Mouse (Mus musculus): ENCODE measurements at regions not wholly inside any gene's neighbourhood (a gene's known extent, or its start where the extent isn't known, plus 50 kb on each side); places are given as distances from the start of the nearest gene placed in this dataset.
A peak's percentile ranks its signal among the peaks of the same experiment; 100 is the strongest.

DNA sequence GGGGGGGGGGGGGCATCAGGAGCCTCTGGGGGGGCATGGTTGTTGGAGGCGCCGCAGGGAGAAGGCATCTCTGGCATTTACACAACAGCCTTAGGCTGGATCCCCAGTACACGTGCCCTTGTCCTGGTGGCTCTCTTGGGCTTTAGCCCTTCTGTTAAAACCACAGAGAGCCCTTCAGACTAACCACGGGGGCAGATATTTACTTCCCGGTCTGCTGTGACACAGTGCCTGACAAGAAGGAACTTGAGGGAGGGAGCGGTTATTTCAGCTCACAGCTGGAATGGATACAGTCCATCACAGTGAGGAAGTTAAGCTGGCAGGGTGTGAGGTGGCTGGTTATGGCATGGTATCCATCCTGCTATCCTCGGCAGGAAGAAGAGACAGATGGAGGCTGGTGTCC lies 71.0 kb upstream of the Gm11733 start:
- ATAC-seq (replicated peaks; ENCODE audit: poor library complexity): peak; percentile 84

DNA sequence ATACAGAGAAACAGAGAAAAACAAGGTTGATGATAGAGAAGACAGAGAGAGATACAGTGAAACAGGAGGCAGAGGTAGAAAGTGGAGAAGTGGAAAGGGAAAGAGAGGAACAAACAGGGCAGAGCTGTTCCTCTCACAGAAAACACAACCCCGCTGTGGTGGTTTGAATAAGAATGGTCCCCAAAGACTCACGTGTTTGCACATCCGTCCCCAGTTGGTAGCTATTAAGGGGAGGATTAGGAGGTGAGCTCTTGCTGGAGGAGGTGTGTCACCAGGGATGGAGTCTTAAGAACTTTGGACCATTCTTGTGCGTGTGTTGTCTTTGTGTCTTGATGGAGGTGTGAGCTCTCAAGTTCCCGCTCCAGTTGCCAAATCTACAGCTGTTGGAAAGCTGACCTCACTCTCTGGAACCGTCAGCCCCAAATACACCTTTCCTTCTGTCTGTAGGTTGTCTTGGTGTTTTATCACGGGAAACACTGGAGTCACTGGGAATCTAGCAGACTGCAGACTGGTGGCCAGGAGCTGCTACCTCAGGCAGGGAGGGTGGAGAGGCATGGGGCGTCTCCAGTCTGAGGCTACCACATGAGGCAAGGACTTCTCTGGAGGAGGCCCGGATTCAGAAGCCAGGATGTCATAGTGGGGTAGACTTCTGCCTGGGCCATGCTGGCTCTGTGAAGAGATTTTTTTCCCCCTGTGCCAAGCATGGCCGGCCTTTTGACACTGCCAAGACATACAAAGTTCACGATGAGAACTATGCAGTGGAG lies 70.0 kb upstream of the Gm11733 start:
- no peak for ATAC-seq (replicated peaks; ENCODE audit: poor library complexity)

DNA sequence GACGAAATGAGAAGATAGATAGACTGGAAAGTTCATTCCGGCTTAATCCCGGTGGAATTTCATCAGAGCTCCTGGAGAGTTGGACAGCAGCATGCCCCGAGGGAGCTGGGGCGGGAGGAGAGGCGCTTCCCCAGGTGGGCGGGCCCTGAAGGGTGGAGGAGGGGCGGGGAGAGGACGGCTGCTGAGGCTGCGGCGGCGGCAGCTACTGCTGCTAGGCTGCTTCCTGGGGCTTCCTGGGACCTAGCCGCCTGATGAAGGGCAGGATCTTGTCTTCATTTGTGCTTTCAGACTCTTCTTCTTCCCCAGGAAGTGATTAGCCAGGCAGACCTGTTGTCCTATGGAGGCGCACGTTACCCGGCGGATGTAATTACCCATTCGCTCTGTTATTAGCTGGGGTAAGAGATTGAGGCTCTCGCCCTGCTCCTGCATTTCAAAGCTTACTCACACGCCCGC lies 69.3 kb upstream of the Gm11733 start:
- ATAC-seq (replicated peaks; ENCODE audit: poor library complexity): no peak; the same call in 1 of the 2 replicates

DNA sequence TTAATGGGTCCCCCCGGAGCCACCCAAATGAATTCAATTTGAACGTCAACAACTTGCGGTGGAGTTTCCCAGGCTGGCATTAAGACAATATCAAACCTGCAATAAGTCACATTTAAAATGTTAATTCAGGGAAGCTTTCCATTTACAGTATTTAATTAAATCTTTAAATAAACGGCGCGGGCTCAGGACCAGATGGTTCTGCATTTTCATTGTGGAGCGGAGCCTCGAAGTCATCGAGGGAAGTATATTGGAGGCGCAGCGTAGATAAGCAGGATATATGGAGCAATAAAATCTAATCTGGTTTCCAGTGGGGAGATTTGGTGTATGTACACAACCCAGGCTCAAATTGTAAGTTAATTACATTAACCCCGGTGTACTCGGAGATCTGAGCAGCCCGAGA lies 68.7 kb upstream of the Gm11733 start:
- no peak for ATAC-seq (replicated peaks; ENCODE audit: poor library complexity)

DNA sequence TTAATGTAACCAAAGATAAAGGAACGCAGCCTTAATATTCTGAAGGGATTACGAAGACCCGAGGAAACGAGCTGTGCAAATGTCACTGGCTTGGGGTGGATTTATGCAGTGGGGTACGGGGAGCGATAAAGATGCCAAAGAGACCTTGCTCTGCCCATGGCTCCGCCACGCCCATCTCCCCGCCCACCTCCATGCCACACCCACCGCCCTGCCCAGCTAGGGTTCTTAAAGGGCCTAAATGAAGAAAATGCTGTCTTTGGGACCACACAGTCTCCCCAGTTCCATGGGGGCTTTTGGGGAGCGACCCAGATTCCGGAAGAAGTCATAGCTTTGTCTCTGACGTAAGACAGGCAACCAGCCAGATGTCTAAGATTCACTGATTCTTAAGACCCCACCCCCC lies 68.2 kb upstream of the Gm11733 start:
- peak; percentile 49 for ATAC-seq (replicated peaks; ENCODE audit: poor library complexity)

DNA sequence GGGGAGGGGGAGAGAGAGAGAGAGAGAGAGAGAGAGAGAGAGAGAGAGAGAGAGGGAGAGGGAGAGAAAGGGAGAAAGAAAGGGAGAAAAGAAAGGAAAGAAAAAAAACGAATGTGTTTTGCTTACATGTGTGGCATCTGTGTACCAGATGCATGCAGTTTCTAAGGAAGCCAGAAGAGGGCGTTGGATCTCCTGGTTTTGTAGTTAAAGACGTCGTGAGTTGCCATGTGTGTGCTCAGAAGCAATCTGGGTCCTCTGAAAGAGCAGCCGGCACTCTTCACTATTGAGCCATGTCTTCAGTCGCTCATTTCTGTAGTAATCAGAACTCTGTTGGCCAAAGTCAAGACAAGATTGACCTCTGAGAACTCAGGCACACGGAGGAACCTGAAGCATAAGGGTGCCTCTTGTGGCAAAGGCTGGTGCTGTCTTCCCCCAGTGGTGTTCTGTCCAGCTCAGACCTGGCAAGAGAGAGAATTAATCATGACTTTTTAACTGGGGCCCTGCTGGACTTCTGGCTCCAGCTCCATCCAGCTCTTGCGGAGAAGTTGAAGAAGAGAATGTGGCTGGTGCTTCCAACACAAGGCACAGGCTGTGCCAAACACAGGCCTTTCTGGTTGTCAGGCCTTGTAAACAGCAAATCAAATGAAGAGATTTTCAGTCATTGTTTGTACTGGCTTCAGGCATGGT lies 67.0 kb upstream of the Gm11733 start:
- no peak for ATAC-seq (replicated peaks; ENCODE audit: poor library complexity)

DNA sequence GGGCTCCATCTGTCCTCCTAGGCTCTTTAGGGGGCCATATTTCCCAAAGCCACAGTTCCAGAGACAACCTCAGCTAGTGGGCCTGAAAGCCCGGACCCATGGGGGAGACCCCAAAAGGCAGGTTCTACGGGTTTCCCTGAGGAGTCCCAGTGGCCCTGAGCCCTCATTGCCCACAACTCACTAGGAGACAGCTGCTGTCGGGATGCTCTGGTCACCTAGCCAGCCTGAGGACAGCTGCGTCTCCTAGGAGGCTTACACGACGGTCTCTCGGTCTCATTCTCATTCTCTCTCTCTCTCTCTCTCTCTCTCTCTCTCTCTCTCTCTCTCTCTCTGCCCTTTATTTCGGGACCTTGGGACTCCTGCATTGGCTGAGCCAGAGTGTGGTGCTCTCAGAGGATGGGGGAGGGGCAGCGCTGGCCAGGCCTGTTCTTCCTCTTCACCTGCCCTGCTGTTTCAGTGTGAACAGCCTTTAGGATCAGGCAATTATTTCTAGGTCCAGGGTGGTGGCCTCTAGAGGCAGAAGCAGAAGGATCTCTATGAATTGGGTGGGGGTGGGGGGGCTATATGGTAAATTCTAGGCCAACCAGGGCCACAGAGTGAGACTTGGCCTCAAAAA lies 66.1 kb upstream of the Gm11733 start:
- ATAC-seq (replicated peaks; ENCODE audit: poor library complexity): no peak

DNA sequence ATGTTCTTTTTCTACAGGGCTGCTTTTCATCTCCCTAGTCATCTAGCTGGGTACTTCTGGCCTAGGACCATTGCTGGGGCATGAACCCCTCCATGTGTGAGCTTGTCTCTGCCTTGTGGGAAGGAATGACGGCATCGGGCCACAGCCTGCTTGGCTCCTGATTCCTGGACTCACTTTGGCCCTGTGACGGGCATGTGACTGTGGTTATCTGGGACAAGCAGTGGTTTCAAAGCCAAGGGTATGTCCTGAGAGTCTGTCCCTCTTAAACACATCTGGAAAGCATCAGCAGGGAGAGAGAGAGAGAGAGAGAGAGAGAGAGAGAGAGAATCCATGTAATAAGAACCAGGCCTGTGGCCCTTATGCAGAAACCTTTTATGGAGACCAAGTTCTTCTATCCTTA lies 65.2 kb upstream of the Gm11733 start:
- no peak for ATAC-seq (replicated peaks; ENCODE audit: poor library complexity)

DNA sequence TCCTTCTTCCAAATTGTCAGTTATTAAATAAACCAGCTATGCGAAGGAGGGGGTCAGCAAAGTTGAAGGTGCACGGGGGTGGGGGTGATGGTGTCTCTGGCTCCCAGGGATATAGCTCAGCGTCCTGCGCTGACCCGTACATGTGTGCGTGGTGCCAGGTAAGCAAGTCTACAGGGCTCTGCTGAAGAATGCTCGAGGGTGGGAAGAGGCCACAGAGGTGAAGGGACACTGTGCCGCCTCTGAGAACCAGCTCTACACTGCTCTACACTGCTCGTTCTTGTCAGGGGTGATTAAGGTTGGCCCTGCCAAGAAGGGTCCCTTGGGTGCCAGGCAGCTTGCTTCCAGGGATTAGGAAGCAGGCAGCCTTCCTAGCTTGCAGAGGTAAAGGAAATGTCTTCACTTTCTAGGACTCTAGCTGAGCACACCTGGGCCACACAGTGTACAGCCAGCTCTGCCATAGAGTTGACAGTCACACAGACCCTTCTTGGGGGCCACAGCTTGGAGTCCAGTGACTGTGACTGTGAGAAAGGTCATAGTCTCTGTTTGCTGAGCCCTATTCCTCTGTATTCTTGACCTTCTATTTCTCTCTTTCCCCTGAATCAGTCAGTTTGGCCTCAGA lies 64.7 kb upstream of the Gm11733 start:
- no peak for ATAC-seq (replicated peaks; ENCODE audit: poor library complexity)

DNA sequence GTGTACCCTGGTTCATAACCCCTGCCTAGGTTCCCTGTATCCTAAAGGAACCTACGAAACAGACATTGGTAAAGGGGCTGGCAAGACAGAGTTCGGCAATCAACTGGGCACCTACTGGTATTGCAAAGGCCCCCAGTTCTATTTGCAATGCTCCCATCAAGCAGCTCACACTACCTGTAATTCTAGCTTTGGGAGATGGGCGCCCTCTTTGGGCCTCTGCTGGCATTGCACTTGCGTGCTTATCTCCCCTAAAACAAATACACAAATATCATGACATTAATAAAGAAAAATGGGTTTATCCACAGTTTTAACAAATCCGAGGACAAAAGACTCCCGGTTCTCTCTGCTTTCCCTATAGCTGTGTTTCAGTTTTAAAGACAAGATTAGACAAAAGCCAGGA lies 61.5 kb upstream of the Gm11733 start:
- ATAC-seq (replicated peaks; ENCODE audit: poor library complexity): no peak

DNA sequence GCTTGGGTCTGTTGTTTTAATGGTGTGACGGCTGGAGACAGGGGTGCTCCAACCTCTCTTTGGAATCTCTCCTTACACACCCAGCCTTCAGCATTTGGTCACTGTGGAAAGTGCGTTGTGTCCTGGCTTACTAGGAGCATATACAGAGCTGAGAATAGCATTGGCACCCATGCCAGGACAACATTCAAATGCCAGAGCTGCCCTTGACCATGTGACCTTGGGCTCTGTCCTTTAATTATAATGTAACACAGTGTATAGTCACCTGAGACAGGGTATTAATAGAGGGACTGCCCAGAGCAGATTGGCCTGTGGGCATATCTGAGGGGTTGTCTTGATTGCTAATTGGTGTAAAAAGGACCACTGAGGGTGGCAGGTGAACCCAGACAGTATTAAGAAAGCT lies 60.7 kb upstream of the Gm11733 start:
- no peak for ATAC-seq (replicated peaks; ENCODE audit: poor library complexity)

DNA sequence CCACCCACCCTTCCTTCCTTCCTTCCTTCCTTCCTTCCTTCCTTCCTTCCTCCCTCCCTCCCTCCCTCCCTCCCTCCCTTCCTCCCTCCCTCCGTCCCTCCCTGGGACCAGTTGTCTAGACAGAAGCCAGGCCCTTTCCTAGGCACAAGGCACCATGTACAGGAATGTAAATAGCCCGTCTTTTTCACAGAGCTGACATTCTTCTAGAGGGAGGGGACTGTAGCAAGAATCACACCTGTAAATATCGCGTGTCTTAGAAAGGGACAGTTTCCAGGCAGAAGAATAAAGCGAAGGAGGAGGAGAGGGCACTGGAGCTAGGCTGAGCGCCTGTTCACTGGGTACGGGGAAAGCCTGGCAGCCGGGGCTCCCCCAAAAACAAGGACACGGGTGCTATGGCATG lies 58.7 kb upstream of the Gm11733 start:
- ATAC-seq (replicated peaks; ENCODE audit: poor library complexity): no peak

DNA sequence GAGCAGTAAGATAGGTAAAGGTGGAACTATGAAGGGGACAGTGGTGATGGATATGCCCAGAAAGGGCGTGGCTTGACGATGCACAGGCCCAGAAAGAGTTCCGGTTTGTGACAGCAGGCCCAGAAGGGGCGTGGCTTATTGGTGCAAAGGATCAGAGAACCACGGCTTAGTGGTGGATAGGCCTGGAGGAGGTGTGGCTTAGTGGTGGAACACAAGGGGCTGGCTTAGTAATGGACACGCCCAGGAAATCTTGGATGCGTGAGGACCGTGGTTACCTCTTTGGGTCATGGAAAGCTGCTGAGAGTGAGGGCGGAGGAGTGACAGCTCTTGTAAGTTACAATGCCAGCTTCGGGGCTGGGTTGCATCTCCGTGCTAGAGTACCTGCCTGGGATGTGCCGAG lies 58.2 kb upstream of the Gm11733 start:
- ATAC-seq (replicated peaks; ENCODE audit: poor library complexity): peak; percentile 37

DNA sequence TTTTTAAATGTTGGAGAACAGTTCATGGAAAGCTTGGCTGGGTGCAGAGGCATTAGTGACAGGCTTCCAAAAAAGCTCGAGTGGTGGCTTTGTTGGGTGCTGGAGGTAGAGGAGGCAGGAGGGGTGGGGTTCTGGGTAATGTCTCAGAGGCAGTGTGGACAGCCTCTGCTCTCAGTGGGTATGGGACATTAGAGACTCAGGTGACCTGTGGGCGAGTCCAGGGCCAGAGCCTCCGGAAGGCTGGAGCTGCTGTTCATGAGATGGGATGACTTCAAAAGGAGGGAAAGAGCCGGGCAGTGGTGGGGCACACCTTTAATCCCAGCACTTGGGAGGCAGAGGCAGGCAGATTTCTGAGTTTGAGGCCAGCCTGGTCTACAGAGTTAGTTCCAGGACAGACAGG lies 57.5 kb upstream of the Gm11733 start:
- ATAC-seq (replicated peaks; ENCODE audit: poor library complexity): no peak

DNA sequence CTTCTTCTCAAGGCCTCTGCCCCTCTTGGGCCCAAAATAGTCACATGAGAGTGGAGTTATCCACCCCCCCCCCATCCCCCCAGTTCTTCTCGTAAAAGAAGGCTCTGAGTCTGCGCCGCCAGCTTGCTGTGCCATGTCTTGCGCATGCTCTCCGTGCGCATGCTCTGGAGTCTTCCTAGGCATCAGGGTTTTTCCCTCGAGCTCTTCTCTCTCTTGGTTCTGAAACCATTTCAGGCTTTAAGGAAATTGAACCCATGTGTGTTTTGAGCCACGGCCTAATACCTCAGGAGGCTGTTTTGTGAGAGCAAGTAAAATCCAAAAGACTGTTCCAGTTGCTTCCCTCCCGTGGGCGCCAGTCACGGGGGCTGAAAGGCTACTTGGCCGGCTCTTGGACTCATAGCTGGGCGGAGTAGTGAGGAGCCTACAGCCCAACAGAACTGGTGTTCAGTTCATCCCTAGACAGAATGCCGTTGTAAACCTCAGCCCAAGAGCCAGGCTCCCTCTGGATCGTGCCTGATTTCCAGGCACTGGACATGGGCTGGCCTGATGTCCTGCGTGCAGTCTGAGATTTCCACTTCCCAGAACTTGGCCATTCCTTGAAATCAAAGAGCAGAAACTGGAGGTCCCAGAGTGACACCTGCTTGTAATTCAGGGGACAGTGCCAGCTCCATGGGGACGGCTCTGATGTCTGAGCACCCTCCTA lies 56.2 kb upstream of the Gm11733 start:
- no peak for ATAC-seq (replicated peaks; ENCODE audit: poor library complexity)

DNA sequence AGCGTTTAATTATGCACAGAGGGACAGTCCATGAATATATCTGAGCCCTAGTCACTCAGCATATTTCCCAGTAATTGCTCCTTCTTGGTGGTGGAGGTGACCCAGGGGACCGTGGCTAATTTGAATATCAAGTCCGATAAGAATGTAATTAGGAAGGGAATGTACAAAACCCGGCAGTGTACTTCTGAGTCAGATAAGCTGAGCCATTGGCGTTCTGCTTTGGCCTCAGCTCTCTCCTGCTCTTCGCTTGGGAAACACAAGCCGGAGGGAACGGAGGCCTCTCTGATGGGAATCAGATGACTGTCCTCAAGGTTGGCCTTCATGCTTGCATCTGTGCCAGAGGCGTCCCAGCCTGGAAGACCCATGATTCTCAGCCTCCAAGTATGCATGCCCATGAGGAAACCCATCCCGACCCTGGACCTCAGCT lies 54.8 kb upstream of the Gm11733 start:
- no peak for ATAC-seq (replicated peaks; ENCODE audit: poor library complexity)

DNA sequence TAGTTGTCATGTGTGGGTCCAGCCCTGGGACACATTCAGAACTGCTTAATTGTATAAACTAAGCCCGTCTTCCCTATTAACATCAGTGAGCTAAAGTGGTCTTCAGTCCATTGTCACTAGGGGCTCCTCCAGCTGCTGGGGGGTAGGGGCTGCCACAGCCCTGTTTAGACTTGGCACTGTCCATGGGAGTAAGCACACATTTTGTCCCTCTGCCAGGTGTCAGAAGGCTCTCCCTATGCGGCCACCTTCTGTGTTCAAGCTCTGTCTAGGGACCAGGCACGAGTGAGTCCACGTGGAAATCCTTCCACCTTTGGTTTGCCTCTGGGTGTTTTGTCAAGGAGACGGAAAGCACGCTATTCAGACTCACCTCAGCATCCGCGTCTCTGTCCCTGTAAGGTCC lies 54.3 kb upstream of the Gm11733 start:
- ATAC-seq (replicated peaks; ENCODE audit: poor library complexity): no peak

DNA sequence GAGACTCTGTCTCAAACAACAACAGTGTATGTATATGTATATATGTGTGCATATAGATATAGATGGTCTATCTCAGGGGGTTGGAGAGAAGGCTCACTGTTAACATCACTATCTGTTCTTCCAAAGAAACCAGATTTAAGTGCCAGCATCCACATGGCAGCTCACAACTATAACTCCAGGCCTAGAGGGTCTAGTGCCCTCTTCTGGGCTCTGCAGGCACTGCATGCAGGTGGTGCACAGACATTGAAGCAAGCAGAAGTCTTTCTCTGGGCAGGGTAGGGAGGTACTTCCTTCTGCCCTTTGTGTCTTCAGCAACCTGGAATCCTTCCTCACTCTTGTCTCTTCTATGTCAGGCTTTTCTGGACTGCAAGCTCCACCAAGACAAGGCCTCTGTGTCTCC lies 50.1 kb upstream of the Gm11733 start:
- ATAC-seq (replicated peaks; ENCODE audit: poor library complexity): 0 out of 2 replicates have a peak, but pooled peaks have one; percentile 37
